In genomic region chr3:109622816-109623215, GRCm38 (mm10) we compare ENCODE assay signal across 22 mouse cellular contexts.
DNase-seq lines count a peak whose midpoint lies in the region; ATAC-seq and TF ChIP-seq lines count a peak whose summit lies in the region.
"Had no signal": no experiment of that assay in that cellular context is flagged by ENCODE, and none has a peak within 500 bp of the region (broad histone marks: within the 10 kb centered on the region; RNA-seq: fewer than 3 reads in every experiment).

No protein-coding gene starts in this region.

- H3K27me3 ChIP-seq in embryonic facial prominence, embryonic 13.5 days: no peaks in the 10 kb centered on the region
- H3K27me3 ChIP-seq in embryonic facial prominence, embryonic 10.5 days (replicated peaks; ENCODE audit: low read depth, poor library complexity, severe bottlenecking): no peaks in the 10 kb centered on the region
- H3K27me3 ChIP-seq in kidney, embryonic 15.5 days: no peaks in the 10 kb centered on the region
- H3K27me3 ChIP-seq in kidney, adult 2 months (replicated peaks; ENCODE audit: control insufficient read depth, insufficient read depth, low read length): no peaks in the 10 kb centered on the region
- H3K27me3 ChIP-seq: intestine, embryonic 15.5 days; neural tube, embryonic 13.5 days had no signal

- peaks cover 9% of the 10 kb centered on the region; the same call in 1 of the 2 replicates for H3K4me1 ChIP-seq in embryonic facial prominence, embryonic 13.5 days
- H3K4me1 ChIP-seq in embryonic facial prominence, embryonic 10.5 days: no peaks in the 10 kb centered on the region
- peaks cover 24% of the 10 kb centered on the region for H3K4me1 ChIP-seq in kidney, embryonic 15.5 days
- peaks cover 5% of the 10 kb centered on the region; the same call in 1 of the 2 replicates for H3K4me1 ChIP-seq in kidney, adult 2 months (ENCODE audit: control insufficient read depth, insufficient read depth, low read length)
- H3K4me1 ChIP-seq: intestine, embryonic 15.5 days; midbrain, embryonic 10.5 days; neural tube, embryonic 13.5 days had no signal

- ATAC-seq in embryonic facial prominence, embryonic 13.5 days (ENCODE audit: insufficient number of reproducible peaks, insufficient read depth, low FRiP score, low TSS enrichment, low read depth): peak; percentile 48; the same call in 1 of the 2 replicates
- peak; percentile 31; the same call in 1 of the 2 replicates for ATAC-seq in kidney, embryonic 15.5 days (replicated peaks; ENCODE audit: low FRiP score)
- no peak for ATAC-seq in erythroid progenitor cell, adult 5-6 weeks (replicated peaks; ENCODE audit: low FRiP score, poor library complexity, severe bottlenecking)
- ATAC-seq: intestine, embryonic 15.5 days; liver, postnatal 0 days; lung, postnatal 0 days; midbrain, embryonic 16.5 days had no signal

- H3K4me2 ChIP-seq in embryonic facial prominence, embryonic 13.5 days: no peak overlapping the region
- H3K4me2 ChIP-seq in kidney, embryonic 15.5 days: no peak overlapping the region
- H3K4me2 ChIP-seq: hindbrain, embryonic 14.5 days; intestine, embryonic 15.5 days; neural tube, embryonic 13.5 days had no signal

- 18% methylated on average over 1 of the region's 1 CpGs for WGBS in embryonic facial prominence, embryonic 13.5 days
- 53% methylated on average over 1 of the region's 1 CpGs for WGBS in embryonic facial prominence, embryonic 10.5 days
- WGBS in kidney, embryonic 15.5 days: 73% methylated on average over 1 of the region's 1 CpGs
- 63% methylated on average over 1 of the region's 1 CpGs for WGBS in kidney, adult 2 months

- H3K9me3 ChIP-seq in embryonic facial prominence, embryonic 13.5 days: no peaks in the 10 kb centered on the region
- H3K9me3 ChIP-seq in embryonic facial prominence, embryonic 10.5 days: no peaks in the 10 kb centered on the region
- H3K9me3 ChIP-seq in kidney, embryonic 15.5 days (replicated peaks): no peaks in the 10 kb centered on the region
- H3K9me3 ChIP-seq: intestine, embryonic 15.5 days; midbrain, embryonic 10.5 days; neural tube, embryonic 13.5 days had no signal

- H3K4me3 ChIP-seq in embryonic facial prominence, embryonic 13.5 days: no peak overlapping the region
- no peak overlapping the region for H3K4me3 ChIP-seq in embryonic facial prominence, embryonic 10.5 days
- no peak overlapping the region for H3K4me3 ChIP-seq in kidney, embryonic 15.5 days (replicated peaks)
- H3K4me3 ChIP-seq in kidney, adult 2 months (ENCODE audit: insufficient read depth, low read depth, low read length): no peak overlapping the region
- H3K4me3 ChIP-seq: erythroblast, embryonic 14.5 days; heart, adult 2 months; intestine, embryonic 15.5 days; midbrain, embryonic 10.5 days; myocyte; neural tube, embryonic 13.5 days had no signal

- TF ChIP-seq CTCF in kidney, adult 2 months (conservative IDR thresholded peaks at IDR 0.05; ENCODE audit: insufficient read depth, insufficient read length, low read depth, low read length): no peak

- no peak overlapping the region for H3K9ac ChIP-seq in embryonic facial prominence, embryonic 13.5 days
- no peak overlapping the region for H3K9ac ChIP-seq in kidney, embryonic 15.5 days
- H3K9ac ChIP-seq: hindbrain, embryonic 14.5 days; intestine, embryonic 15.5 days; liver, postnatal 0 days; neural tube, embryonic 13.5 days had no signal

- no peak for TF ChIP-seq POLR2A in kidney, adult 2 months (IDR thresholded peaks at IDR 0.05; ENCODE audit: low read depth, low read length)

- no peak for DNase-seq in embryonic facial prominence, embryonic 10.5 days (ENCODE audit: low spot score)
- DNase-seq in kidney, adult 2 months: no peak
- peak; percentile 30 for DNase-seq in Muller cell, postnatal 12 days (ENCODE audit: inconsistent ontology term)
- peak; percentile 76 for DNase-seq in gonadal fat pad, adult 2 months (ENCODE audit: low read depth)
- no peak for DNase-seq in left cerebral cortex, adult 8-10 months (ENCODE audit: low spot score in 2 of 2)
- DNase-seq: adrenal gland, postnatal 25 days; cerebellum, adult 9-10 months; gastrocnemius, postnatal 25 days; heart, adult 2 months; liver, postnatal 0 days; right cerebral cortex, adult 18-20 months had no signal

- peak overlapping the region; percentile 34; the same call in 1 of the 2 replicates for H3K27ac ChIP-seq in embryonic facial prominence, embryonic 13.5 days
- H3K27ac ChIP-seq in embryonic facial prominence, embryonic 10.5 days (replicated peaks): no peak overlapping the region
- H3K27ac ChIP-seq in kidney, embryonic 15.5 days: peak overlapping the region; percentile 76
- no peak overlapping the region for H3K27ac ChIP-seq in kidney, adult 2 months (ENCODE audit: insufficient read depth, low read depth, low read length)
- H3K27ac ChIP-seq: heart, adult 2 months; hindbrain, embryonic 14.5 days; intestine, embryonic 15.5 days; midbrain, embryonic 10.5 days; neural tube, embryonic 13.5 days had no signal

- H3K36me3 ChIP-seq in embryonic facial prominence, embryonic 13.5 days: no peaks in the 10 kb centered on the region
- H3K36me3 ChIP-seq in embryonic facial prominence, embryonic 10.5 days (replicated peaks): no peaks in the 10 kb centered on the region
- no peaks in the 10 kb centered on the region for H3K36me3 ChIP-seq in kidney, embryonic 15.5 days
- H3K36me3 ChIP-seq in kidney, adult 2 months (ENCODE audit: control insufficient read depth, insufficient read depth, low read length): no peaks in the 10 kb centered on the region
- H3K36me3 ChIP-seq: intestine, embryonic 15.5 days; midbrain, embryonic 10.5 days; neural tube, embryonic 13.5 days had no signal

Comparison
In these comparisons a context has a peak if more than half of its experiments do, and no peak if none do; other contexts are left out.
1. H3K27ac ChIP-seq: peak in embryonic facial prominence, embryonic 13.5 days (single experiment) and kidney, embryonic 15.5 days (single experiment); none in embryonic facial prominence, embryonic 10.5 days (single experiment) and kidney, adult 2 months (single experiment).
2. DNase-seq: peak in Muller cell, postnatal 12 days (single experiment) and gonadal fat pad, adult 2 months (single experiment); none in embryonic facial prominence, embryonic 10.5 days (single experiment), kidney, adult 2 months (single experiment) and left cerebral cortex, adult 8-10 months (0 of 2).